Mouse (Mus musculus) G1E (cell line): ENCODE data around the gene Nectin1.

ENCODE experiments used
- CTCF ChIP-seq: IDR thresholded peaks from 2 replicates; pipeline ENCODE4 v1.5.1; 2012; ENCODE audit warnings: low read depth, low read length, inconsistent platforms, mixed read lengths
- GATA1 ChIP-seq: IDR thresholded peaks from 2 replicates; pipeline ENCODE4 v1.6.1; 2012; ENCODE audit warnings: borderline replicate concordance, low read length, inconsistent platforms, mixed read lengths
- GATA2 ChIP-seq: IDR thresholded peaks from 2 replicates; pipeline ENCODE4 v1.6.1; 2012; ENCODE audit warnings: low read depth, low read length, inconsistent platforms, borderline replicate concordance
- POLR2AphosphoS5 ChIP-seq: IDR thresholded peaks from 2 replicates; pipeline ENCODE4 v1.6.1; 2012; ENCODE audit warnings: low read depth, low read length, inconsistent platforms; ENCODE audit not compliant: insufficient replicate concordance
- TAL1 ChIP-seq: conservative IDR thresholded peaks from 2 replicates; pipeline ENCODE4 v1.6.1; 2012; ENCODE audit warnings: low read depth, low read length, inconsistent platforms, mixed read lengths

GRCm38 (mm10) chr9:43729450-43730266 lies 14.1 kb upstream of the Nectin1 start:
- TF ChIP-seq CTCF (no peak), TAL1 (no peak), POLR2AphosphoS5 (no peak), GATA1 (no peak), GATA2 (no peak)
